Mouse (Mus musculus) small intestine, adult 2 months (tissue): ENCODE results near the gene Gm20388. TPM values are rescaled to one million over a fixed set of nuclear protein-coding genes. Genes with fewer than 3 reads are reported as not detected.
"Not testable (repeated sequence)": the region's sequence is repeated elsewhere in the genome, so short reads cannot be mapped to it uniquely, and the experiment has no call there.

Experiments
- H3K27ac ChIP-seq: fragments of 200-500 bp; 2 replicates; pipeline ENCODE4 v1.5.1; 2012; ENCODE audit warnings: low read depth, low read length, control low read depth, inconsistent platforms; ENCODE audit not compliant: insufficient read depth
- H3K27me3 ChIP-seq: fragments of 200-500 bp; 2 replicates; pipeline ENCODE4 v1.6.1; 2012; ENCODE audit warnings: mild to moderate bottlenecking, moderate library complexity, low read length, inconsistent platforms; ENCODE audit not compliant: control insufficient read depth, insufficient read depth
- H3K36me3 ChIP-seq: fragments of 200-500 bp; 2 replicates; pipeline ENCODE4 v1.6.1; 2012; ENCODE audit warnings: mild to moderate bottlenecking, low read length, control low read depth, inconsistent platforms; ENCODE audit not compliant: control insufficient read depth, insufficient read depth
- H3K4me1 ChIP-seq: fragments of 200-500 bp; 2 replicates; pipeline ENCODE4 v1.6.1; 2012; ENCODE audit warnings: low read length, inconsistent platforms, mixed read lengths; ENCODE audit not compliant: control insufficient read depth, insufficient read depth, insufficient read length
- H3K4me3 ChIP-seq: fragments of 200-500 bp; 2 replicates; pipeline ENCODE4 v1.5.1; 2012; ENCODE audit warnings: low read depth, mild to moderate bottlenecking, control low read depth, inconsistent platforms, low read length, moderate library complexity
- CTCF ChIP-seq: fragments of 200-500 bp; IDR thresholded peaks from 2 replicates; pipeline ENCODE4 v1.5.1; 2012; ENCODE audit warnings: low read depth, mild to moderate bottlenecking, control low read depth, inconsistent platforms, low read length, moderate library complexity, mixed read lengths; ENCODE audit not compliant: insufficient replicate concordance, insufficient read length; ENCODE audit errors: extremely low read depth
- POLR2A ChIP-seq: fragments of 200-500 bp; IDR thresholded peaks from 2 replicates; pipeline ENCODE4 v1.6.1; 2012; ENCODE audit warnings: low read depth, mild to moderate bottlenecking, control low read depth, inconsistent platforms, low read length, moderate library complexity
- WGBS: fragments of 180-500 bp; shearing (Covaris S2); methylation state at CpG from one replicate; pipeline ENCODE4 v1.1.7; 2018; 5-methylcytosine and 5-hydroxymethylcytosine counted together
- polyA plus RNA-seq: library from polyadenylated mRNA; depleted of rRNA; stranded (reverse); fragments of >200 nt; gene quantifications from 2 replicates; pipeline ENCODE4 v1.2.3, GENCODE M21; 2012

Gm20388 gene
- polyA plus RNA-seq, 1 experiment, result 37.3 TPM

DNA sequence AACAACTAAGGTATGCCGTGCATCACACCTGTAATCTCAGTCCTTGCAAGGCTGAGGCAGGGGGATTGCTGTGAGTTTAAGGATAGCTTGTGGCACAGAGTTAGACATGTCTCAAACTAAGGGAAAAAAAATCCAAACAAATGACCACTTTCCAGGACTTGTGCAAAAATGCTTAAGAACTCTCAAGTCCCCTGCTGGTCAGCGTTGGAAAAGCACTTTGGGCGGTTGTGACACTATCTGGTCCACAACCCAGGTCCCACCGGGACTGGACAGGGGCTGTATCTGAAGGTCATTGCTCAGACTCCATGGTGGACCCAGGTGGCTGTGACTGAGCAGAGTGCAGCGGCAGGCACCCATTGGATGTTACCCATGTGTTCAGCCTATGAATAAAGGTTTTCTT, 1219.9 kb downstream of the Gm20388 start:
- H3K4me3 ChIP-seq, result peak overlapping the region; percentile 8; the same call in 1 of the 2 replicates
- H3K4me1 ChIP-seq, result no peaks in the 10 kb centered on the region; the same call in 1 of the 2 replicates
- 31% methylated on average over 5 of the region's 5 CpGs for WGBS
- H3K36me3 ChIP-seq, result no peaks in the 10 kb centered on the region
- peaks cover 45% of the 10 kb centered on the region for H3K27me3 ChIP-seq
- peak; percentile 29; the same call in 1 of the 2 replicates for TF ChIP-seq CTCF
- TF ChIP-seq POLR2A, result no peak
- H3K27ac ChIP-seq, result no peak overlapping the region

DNA sequence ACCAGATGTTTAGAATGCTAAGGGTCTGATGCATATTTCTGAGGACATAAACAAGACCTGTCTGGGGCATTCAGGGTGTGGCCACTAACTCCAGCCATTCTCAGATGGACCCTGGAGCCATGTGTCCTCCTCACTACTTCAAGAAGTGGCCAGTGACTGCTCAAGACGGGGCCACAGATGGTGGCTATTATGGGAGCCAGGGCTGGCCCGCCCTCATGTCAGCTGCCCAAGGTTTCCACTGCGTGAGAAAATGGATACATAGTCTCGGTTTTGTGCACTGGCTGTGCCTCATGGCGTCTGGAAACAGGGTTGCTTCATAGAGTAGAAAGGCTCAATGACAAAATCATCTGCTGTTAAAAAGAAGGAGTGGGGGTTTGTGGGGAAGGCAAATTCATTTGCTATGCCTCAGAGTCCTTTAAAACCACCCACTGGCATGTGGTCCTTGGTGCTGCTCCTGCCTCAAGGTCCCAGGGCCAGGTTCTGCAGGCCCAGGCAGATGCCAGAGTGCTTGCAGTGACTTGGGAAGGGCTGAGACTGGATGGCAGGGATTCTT, 1222.4 kb downstream of the Gm20388 start:
- Histone ChIP-seq H3K4me3 (no peak overlapping the region), H3K27me3 (peaks cover 20% of the 10 kb centered on the region), H3K36me3 (no peaks in the 10 kb centered on the region), H3K4me1 (no peaks in the 10 kb centered on the region; the same call in 1 of the 2 replicates), H3K27ac (no peak overlapping the region)
- TF ChIP-seq CTCF, result no peak
- no peak for TF ChIP-seq POLR2A
- WGBS, result 76% methylated on average over 5 of the region's 5 CpGs

DNA sequence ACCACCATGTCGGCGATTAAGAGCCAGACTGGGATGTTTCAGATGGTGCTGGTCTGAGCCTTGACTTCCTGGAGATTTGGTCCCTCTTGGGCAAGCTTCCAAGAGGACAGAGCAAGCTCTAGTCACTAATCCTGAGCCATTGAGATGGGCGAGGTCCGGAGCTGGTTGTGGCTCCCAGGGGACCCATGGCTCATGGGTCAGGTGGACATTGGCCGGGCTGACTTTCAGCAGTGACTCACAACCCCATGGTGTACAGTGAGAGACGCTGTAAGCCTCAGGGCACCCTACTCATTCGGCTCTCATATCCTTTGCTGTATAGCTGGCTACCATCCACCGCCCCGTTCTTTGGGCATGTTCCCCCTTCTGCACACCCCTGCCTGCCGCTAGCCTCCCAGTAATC, 1223.5 kb downstream of the Gm20388 start:
- Histone ChIP-seq H3K27me3 (peaks cover 9% of the 10 kb centered on the region), H3K27ac (no peak overlapping the region), H3K4me3 (no peak overlapping the region), H3K4me1 (no peaks in the 10 kb centered on the region), H3K36me3 (no peaks in the 10 kb centered on the region)
- TF ChIP-seq CTCF (no peak), POLR2A (no peak)
- 82% methylated on average over 10 of the region's 10 CpGs for WGBS

DNA sequence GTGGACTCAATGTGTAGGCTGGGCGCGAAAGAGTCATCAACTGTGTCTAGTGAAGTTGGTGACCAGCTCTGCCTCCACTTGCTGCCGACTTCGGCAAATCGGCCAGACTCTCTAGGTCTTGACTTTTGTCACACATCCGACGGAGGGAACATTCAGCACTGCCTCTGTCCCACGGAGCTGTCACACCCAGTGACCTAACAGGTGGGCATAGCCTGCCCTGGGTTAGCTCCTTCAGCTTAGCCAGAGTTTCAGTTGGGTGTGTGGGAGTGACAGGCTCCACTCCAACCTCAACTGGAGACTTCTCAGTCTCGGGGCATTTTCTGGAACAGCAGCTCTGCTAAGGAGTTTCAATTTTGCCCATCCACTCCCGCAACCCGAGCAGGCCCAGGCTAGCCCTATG, 1223.9 kb downstream of the Gm20388 start:
- TF ChIP-seq POLR2A (no peak), CTCF (no peak)
- H3K4me1 ChIP-seq, result no peaks in the 10 kb centered on the region
- WGBS, result 84% methylated on average over 11 of the region's 11 CpGs

GRCm38 (mm10) chr8:121136856-121137255, 1226.2 kb downstream of the Gm20388 start:
- Histone ChIP-seq H3K4me1 (no peaks in the 10 kb centered on the region), H3K27ac (no peak overlapping the region), H3K36me3 (no peaks in the 10 kb centered on the region), H3K27me3 (no peaks in the 10 kb centered on the region), H3K4me3 (no peak overlapping the region)
- 92% methylated on average over 6 of the region's 6 CpGs for WGBS
- TF ChIP-seq POLR2A (no peak), CTCF (no peak)

More for the DNA sequence above, 1223.9 kb downstream of the Gm20388 start:
- peaks cover 5% of the 10 kb centered on the region; the same call in 1 of the 2 replicates for H3K27me3 ChIP-seq
- H3K4me3 ChIP-seq, result no peak overlapping the region
- H3K36me3 ChIP-seq, result no peaks in the 10 kb centered on the region
- H3K27ac ChIP-seq, result no peak overlapping the region

DNA sequence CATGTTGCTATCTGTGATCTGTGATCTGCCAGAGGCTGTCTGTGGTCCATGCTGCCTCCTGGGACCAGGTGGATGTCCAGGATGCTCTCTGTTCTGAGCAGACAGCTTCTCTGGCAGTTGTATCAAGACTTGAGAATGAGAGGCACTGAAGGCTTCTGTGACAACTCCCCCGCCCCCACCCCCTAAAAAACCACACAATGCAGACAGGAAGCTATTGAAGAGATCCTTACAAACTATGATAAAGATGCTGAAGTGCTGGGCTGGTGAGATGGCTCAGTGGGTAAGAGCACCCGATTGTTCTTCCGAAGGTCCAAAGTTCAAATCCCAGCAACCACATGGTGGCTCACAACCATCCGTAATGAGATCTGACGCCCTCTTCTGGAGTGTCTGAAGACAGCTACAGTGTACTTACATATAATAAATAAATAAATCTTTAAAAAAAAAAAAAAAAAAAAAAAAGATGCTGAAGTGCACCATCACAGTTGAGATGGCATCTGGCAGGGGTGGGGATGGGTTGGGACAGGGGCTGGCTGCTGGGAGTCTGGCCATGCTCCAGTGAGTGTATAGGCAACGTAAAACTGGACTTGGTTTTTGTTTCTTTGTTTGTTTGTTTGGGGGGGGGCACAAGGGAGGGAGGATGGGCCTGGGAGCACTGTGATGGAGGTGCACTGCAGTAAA, 1235.0 kb downstream of the Gm20388 start:
- not testable (repeated sequence) for H3K27ac ChIP-seq, H3K4me3 ChIP-seq
- 51% methylated on average over 4 of the region's 6 CpGs for WGBS

GRCm38 (mm10) chr8:121148573-121149083, 1238.0 kb downstream of the Gm20388 start:
- Histone ChIP-seq H3K4me1 (no peaks in the 10 kb centered on the region), H3K4me3 (no peak overlapping the region), H3K27me3 (no peaks in the 10 kb centered on the region), H3K36me3 (no peaks in the 10 kb centered on the region), H3K27ac (no peak overlapping the region)
- WGBS, result 8% methylated on average over 8 of the region's 8 CpGs
- TF ChIP-seq CTCF (no peak), POLR2A (no peak)

More for the DNA sequence above, 1235.0 kb downstream of the Gm20388 start:
- not testable (repeated sequence) for H3K27me3 ChIP-seq, H3K36me3 ChIP-seq, H3K4me1 ChIP-seq
